ENCODE assay signal across 6 mouse cellular contexts in genomic region chr7:99508187-99508586, GRCm38 (mm10). TPM values are rescaled to one million over a fixed set of nuclear protein-coding genes. Genes with fewer than 3 reads are reported as not detected.
"Had no signal": no experiment of that assay in that cellular context is flagged by ENCODE, and none has a peak within 500 bp of the region (broad histone marks: within the 10 kb centered on the region; RNA-seq: fewer than 3 reads in every experiment).

No protein-coding gene starts in this region.

RNA-seq across cellular contexts. Expression of gene Klhl35, which starts 42.4 kb away (rescaled TPM):
- total RNA-seq: gastrocnemius, adult 18-20 months; gastrocnemius, adult 8-10 months; gastrocnemius, postnatal 36 days; heart, adult 18-20 months; heart, adult 8-10 months; heart, postnatal 25 days had no signal
